Mouse (Mus musculus): ENCODE data around the gene Insrr. TPM values are rescaled to one million over a fixed set of nuclear protein-coding genes. Genes with fewer than 3 reads are reported as not detected.

Gene Insrr
- polyA plus RNA-seq, 1 experiment from 2014 or later = 1.2 TPM

Other genes with a start within 250 kb of the Insrr start
- gene Arhgef11, start 179.4 kb upstream of the Insrr start, polyA plus RNA-seq (2016; fragmentation: Nextera tagmentation; extraction: Ambion mirVana) = 28.7 and 29.1 TPM in 2 replicates
- 0.62 and 0.73 TPM in 2 replicates for gene Lrrc71, start 48.3 kb upstream of the Insrr start, polyA plus RNA-seq (2016; fragmentation: Nextera tagmentation; extraction: Ambion mirVana)
- 3.0 and 3.9 TPM in 2 replicates for gene Ntrk1, start 1.8 kb upstream of the Insrr start, polyA plus RNA-seq (2016; fragmentation: Nextera tagmentation; extraction: Ambion mirVana)
- gene Pear1, start 27.4 kb downstream of the Insrr start, polyA plus RNA-seq (2016; fragmentation: Nextera tagmentation; extraction: Ambion mirVana) = 8.9 and 12.6 TPM in 2 replicates
- not detected in 2 replicates for gene Sh2d2a, start 49.8 kb downstream of the Insrr start, polyA plus RNA-seq (2016; fragmentation: Nextera tagmentation; extraction: Ambion mirVana)
- 15.7 and 15.9 TPM in 2 replicates for gene Prcc, start 88.7 kb downstream of the Insrr start, polyA plus RNA-seq (2016; fragmentation: Nextera tagmentation; extraction: Ambion mirVana)
- 233 and 243 TPM in 2 replicates for gene Hdgf, start 109.4 kb downstream of the Insrr start, polyA plus RNA-seq (2016; fragmentation: Nextera tagmentation; extraction: Ambion mirVana)
- gene Mrpl24, start 122.6 kb downstream of the Insrr start, polyA plus RNA-seq (2016; fragmentation: Nextera tagmentation; extraction: Ambion mirVana) = 73.5 and 77.8 TPM in 2 replicates
- gene Isg20l2, start 133.4 kb downstream of the Insrr start, polyA plus RNA-seq (2016; fragmentation: Nextera tagmentation; extraction: Ambion mirVana) = 78.7 and 79.0 TPM in 2 replicates
- 23.5 and 24.2 TPM in 2 replicates for gene Rrnad1, start 133.8 kb downstream of the Insrr start, polyA plus RNA-seq (2016; fragmentation: Nextera tagmentation; extraction: Ambion mirVana)
- gene Crabp2, start 151.7 kb downstream of the Insrr start, polyA plus RNA-seq (2016; fragmentation: Nextera tagmentation; extraction: Ambion mirVana) = 291 and 335 TPM in 2 replicates
- 183 and 196 TPM in 2 replicates for gene Nes, start 174.1 kb downstream of the Insrr start, polyA plus RNA-seq (2016; fragmentation: Nextera tagmentation; extraction: Ambion mirVana)
- 0.63 and 1.1 TPM in 2 replicates for gene Bcan, start 203.3 kb downstream of the Insrr start, polyA plus RNA-seq (2016; fragmentation: Nextera tagmentation; extraction: Ambion mirVana)
- 0.13 and 0.43 TPM in 2 replicates for gene Hapln2, start 230.6 kb downstream of the Insrr start, polyA plus RNA-seq (2016; fragmentation: Nextera tagmentation; extraction: Ambion mirVana)
- 26.5 and 27.1 TPM in 2 replicates for gene Gpatch4, start 246.2 kb downstream of the Insrr start, polyA plus RNA-seq (2016; fragmentation: Nextera tagmentation; extraction: Ambion mirVana)